Mouse (Mus musculus): Measurements from ENCODE around the gene Pfkfb4.

Pfkfb4 gene

DNA sequence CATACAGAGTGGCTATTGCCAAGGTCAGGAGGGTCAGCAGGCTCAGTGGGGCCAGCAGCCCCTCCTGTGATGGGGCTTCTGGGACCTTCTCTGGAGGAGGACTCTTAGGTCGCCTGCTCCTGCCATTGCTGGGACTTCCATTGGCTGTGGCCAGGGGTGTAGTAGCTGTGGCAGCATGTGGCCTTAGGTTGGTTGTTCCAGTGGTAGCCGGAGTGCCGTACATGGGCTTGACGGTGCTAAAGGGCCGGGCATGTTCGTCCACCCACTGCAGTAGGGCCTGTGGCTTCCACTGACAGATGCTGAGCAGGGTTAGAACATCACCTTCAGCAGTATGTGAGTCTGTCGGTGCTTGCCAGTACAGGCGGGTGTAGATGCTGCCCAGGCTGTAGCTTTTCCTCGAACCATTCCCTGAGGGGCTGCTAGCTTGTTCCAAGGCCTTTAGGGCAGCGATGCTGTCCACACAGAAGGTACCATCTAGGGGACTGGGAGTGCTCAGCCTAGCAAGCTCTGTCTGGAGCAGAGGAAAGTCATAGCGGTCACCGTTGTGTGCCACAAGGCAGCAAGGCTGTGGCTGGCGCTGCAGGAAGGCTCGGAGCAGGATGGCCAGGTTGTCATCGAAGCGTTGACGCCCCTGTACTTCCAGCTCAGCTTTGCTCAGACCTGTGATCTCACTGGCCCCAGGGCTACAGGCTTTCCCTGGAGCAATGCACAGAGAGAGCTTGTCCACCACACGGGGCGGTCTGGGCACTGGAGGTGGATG, 66.6 kb downstream of the Pfkfb4 start:
- no peak for DNase-seq

DNA sequence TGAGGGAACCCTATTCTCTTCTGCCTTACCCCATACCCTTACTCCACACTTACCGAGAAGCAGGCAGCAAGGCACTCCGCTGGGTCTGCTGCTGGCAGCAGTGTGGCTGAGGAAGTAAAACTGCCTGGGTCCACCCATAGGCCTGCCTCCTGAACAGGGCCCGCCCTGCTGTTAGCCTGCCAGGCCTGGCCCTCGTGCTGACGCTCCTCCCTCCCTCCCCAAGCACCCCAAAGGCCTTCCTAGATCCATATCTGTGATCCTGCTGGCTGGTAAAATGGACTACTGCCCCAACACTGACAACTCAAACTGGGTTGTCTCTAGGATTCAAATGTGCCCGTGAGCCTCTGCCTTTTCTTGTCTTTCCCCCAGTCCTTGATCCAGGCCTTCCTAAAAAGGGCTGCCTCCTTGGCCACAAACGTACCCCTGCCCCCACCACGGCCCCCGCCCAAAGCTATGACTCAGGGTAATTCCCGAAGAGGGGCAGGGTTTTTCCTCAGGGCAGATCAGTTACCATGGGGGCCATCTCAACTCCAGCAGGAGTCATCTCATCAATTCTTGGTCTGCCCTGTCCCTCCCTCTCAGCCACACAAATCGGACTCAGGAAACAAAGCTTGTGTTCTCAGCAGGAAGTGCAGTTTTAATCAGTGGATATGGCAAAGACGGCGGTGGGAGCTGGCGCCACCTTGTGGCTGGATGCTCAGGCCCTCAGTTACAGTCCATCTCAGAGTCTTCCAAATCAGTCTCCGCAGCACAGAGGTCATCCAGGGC, 67.7 kb downstream of the Pfkfb4 start, which contains the start of gene Trex1:
Gene Trex1 (minus strand): TSS at position 599 of the 768 bp plus-strand sequence.
- DNase-seq = peak; percentile 93 to 96

DNA sequence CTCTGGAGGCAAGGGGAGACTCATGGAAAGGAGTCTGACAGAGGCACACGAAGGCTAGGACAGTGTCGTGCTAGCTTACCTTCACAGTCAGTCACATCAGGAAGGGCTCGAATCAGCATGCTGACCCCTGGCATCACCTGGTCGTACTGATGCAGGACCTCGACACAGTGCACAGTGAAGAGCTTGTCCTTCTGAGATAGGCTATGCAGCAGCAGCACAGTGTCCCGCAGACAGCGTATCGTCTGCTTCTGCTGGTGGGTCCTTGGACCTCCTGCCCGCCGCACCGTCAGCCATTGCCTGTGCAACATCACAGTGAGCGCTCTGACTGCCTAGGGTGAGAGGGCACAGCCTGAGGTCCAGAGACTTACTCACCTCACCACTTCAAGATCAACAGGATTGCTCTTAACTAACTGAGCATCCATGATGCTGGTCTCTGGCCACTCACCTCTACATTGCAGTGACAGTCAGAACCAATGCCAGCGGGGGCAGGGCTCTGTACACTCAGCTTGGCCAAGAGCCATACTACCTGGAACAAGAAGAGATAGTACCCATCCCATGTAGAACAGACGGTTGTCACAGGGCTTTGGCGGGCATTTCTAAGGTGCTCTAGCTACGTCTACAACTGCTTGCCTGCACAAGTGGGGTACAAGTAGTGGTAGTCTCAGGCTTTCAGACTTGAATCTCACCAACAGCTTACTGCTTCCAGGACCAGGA, 68.8 kb downstream of the Pfkfb4 start:
- peak; percentile 47 to 53 for DNase-seq

DNA sequence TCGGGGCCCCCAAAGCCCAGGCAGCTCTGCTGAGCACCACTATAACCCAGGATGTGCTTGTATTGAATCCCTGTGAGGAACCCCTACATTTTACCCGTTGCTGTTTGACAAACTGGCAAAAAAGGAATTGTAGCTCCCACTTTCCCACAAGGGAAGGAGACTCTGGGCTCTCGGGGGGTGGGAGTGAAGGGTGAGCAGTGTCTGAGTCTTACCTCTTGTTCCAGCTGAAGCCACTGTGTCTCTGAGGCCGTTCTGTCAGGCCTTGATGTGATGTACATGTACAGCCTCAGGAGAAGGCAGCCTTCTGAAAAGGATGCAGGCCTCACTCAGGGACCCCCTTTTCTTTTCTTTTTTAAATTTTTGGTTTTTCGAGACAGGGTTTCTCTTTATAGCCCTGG, 69.3 kb downstream of the Pfkfb4 start:
- no peak for DNase-seq

DNA sequence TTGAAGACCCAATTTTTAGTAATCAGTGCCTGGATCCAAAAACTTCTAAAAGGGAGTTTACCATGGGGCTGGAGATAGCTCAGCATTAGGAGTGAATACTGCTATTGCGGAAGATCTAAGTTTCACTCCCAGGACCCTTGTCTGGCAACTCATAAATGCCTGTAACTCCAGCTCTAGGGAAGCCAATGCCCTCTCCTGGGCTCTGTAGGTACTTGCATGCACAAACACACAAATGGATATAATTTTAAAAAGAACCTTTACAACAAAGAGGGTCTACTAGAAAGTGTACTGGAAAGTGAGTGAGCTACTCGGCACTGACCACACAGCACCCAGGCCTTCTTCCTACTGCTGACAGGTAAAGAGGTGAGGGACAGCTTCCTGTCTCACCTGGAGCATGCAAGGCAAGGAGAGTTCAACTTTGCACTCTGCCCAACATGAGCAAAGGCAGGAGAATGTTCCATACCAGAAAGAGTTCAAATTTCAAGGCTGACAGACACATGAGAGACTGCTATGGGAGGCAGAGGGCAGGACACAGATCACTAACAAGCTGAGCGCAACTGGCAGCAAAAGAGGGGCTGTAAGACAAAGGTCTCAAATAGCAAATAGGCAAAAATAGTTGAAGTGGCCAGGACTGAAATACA, 76.6 kb downstream of the Pfkfb4 start:
- no peak for DNase-seq

DNA sequence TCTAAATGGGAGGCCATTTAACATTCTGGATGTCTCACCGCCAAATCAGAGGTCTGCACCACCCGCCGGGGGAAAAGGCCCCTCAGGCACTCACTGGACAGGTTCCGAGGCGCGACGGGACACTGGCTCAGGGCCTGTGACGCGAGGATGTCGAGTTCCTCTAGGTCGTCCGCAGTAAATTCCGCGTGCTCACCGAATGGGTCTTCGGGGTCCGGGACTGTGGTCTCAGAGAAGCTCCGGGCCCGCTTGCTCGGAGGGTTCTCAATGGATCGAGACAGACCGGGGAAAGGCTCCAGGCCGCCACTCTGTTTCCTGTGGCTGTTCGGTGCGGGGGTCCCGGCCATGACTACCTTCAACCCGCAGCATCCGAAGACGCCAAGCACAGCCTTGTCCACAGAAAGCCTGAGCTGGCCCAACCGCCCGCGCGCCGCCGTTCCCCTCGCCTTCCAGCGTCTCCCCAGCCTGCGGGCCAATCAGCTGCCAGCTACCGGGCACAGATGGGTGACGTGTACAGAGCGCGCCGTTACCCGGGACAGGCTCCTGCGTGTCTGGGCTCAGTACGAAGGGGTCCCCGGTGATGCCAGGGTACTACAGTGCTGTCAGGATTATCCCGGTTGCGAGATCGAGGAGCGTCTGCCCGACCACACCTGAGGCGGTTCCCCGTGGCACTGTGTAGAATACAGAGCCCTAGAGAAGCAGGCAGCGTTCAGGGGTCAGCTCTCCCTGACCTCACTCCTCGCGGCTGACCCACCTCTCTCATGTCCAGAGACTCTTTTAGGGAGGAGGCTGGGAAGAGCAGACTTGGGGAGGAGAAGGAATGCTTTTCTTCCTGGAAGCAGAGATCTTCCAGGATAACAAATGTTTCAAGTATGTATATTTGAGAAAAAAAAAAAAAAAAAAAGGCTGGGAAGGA, 82.3 kb downstream of the Pfkfb4 start, which contains the start of gene Atrip:
Gene Atrip (minus strand): TSS at position 464 of the 913 bp plus-strand sequence.
- DNase-seq = peak; percentile 96 to 98

DNA sequence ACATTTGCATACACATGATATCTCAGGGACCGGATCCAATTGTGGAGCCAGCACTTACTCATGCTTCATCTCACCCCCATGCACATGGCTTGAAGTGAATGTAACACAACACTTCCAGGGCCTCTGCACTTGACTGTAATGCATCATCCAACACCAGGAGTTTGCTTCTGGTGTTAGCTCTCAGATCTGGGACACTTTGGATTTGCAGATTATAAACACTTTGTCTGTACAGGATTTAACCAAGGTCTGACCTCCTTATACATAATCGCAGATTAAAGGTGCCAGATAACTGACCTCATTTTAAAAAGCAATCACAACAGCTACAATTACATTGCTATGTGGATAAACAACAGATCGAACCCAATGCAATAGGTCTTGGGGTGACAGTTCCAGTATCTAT, 88.9 kb downstream of the Pfkfb4 start:
- no peak for DNase-seq

DNA sequence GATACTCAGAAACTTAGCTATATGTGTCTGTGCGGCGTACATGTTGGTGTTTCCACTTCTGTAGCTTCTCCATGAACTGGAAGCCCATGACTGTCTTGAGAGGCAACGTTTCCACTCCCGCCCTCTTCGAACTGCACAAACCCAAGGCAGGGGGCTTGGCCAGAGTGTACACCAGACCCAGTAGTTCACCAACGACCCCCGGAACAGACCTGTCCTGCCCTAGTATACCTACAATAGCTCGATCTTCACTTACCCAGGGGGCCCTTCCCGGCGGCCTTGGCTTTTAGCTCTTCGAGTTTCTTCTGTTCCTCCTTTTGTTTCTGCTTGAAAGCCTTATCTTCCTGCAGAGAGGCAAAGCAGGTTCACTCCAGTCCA, 90.2 kb downstream of the Pfkfb4 start:
- no peak for DNase-seq
